Mouse (Mus musculus): ENCODE data around the gene Pxylp1. TPM values are rescaled to one million over a fixed set of nuclear protein-coding genes. Genes with fewer than 3 reads are reported as not detected.

Pxylp1 gene
- polyA plus RNA-seq, 1 experiment from 2014 or later: 27.9 TPM

DNA sequence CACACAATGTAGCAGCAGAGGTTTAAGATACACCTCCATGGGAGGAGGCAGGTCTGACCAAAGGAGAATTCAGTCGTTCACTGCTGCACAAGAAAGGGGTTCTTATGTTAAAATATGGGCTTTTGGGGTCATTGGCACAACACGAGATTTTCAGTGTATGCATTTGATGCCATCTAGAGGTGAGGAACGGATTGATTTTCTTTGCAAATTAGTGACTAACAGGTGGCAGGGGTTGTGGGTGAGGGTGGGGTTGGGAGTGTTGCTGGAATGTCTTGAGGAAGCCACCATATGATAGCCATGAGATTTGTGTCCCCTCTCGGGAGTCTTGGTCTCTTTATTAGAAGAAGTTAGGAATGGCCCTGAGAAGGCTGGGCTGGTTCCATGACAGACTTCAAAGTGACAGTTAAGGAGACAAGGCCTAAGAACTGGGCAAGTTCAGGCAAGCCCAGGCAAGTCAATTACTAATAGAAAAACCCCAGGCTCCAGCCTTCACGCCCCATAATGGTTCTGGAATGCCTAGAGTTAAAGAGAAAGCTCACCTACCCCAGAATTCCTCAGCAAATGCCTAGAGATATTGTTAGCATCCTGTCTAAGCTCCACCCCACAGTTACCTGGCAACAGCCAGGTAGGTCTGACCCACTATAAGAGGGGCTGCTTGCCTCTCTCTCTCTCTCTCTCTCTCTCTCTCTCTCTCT is 92.2 kb downstream of the Pxylp1 start:
- Histone ChIP-seq H3K9ac (no peak overlapping the region), H3K4me1 (0 out of 2 replicates have a peak, but pooled peaks cover 2% of the 10 kb centered on the region), H3K9me3 (no peaks in the 10 kb centered on the region), H3K4me2 (no peak overlapping the region), H3K4me3 (no peak overlapping the region), H3K27me3 (no peaks in the 10 kb centered on the region), H3K36me3 (no peaks in the 10 kb centered on the region), H3K27ac (no peak overlapping the region)
- WGBS: 15% methylated on average over 5 of the region's 5 CpGs
- ATAC-seq (ENCODE audit: insufficient number of reproducible peaks, low FRiP score, low TSS enrichment, low read depth): no peak

DNA sequence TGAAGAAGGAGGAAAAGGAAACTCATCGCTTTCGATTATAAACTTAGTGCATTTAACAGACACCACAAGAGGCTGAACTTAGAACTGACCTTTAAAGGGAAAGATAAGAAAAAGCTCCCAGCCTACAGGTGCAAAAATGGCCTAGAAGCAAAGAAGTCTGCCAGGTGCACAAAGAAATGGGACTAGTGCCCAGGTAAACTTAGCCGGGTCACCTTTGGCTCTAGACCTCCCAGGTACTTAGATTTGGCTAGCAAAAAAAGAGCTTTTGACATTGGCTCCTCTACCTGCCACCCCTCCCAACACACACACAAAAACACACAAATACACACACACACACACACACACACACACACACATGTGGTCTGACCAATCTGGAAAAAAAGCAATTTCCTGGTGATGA is 95.2 kb downstream of the Pxylp1 start:
- H3K4me1 ChIP-seq: 0 out of 2 replicates have a peak, but pooled peaks cover 3% of the 10 kb centered on the region
- H3K27me3 ChIP-seq: no peaks in the 10 kb centered on the region
- H3K9ac ChIP-seq: no peak overlapping the region
- no peak overlapping the region for H3K4me3 ChIP-seq
- no peak overlapping the region for H3K4me2 ChIP-seq
- WGBS: 92% methylated on average over 3 of the region's 3 CpGs
- H3K27ac ChIP-seq: no peak overlapping the region
- H3K9me3 ChIP-seq: no peaks in the 10 kb centered on the region
- H3K36me3 ChIP-seq: no peaks in the 10 kb centered on the region
- ATAC-seq (ENCODE audit: insufficient number of reproducible peaks, low FRiP score, low TSS enrichment, low read depth): no peak

DNA sequence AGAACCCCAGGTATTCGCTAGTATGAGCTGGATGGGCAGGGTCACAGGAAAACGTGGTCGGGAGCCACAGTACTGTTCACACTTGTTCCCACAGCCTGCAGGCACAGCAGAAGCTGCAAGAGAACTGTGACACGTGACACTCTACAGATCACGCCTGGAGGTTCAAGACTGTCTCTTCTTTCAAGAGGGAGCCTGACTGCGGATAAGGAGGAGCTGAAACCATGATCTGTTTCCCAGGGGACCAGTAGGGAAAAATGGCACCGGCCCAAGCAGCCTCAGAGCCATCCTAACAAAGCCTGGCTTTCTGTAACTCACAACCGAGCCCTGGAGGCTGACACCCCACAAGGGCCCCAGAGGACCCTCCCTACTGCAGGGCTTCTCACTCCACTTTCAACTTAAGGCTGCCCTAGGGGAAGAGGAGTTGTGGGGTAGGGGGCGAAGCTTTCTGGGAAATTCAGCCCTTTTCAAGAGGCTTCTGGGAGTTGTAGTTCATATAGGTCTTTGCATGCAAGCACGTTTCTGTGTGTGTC is 97.0 kb downstream of the Pxylp1 start:
- Histone ChIP-seq H3K4me3 (peak overlapping the region; percentile 41), H3K36me3 (no peaks in the 10 kb centered on the region), H3K4me1 (0 out of 2 replicates have a peak, but pooled peaks cover 3% of the 10 kb centered on the region), H3K9ac (peak overlapping the region; percentile 17; the same call in 1 of the 2 replicates), H3K27ac (peak overlapping the region; percentile 48), H3K4me2 (peak overlapping the region; percentile 55), H3K27me3 (no peaks in the 10 kb centered on the region), H3K9me3 (no peaks in the 10 kb centered on the region)
- WGBS: 5% methylated on average over 10 of the region's 10 CpGs
- peak; percentile 73; the same call in 1 of the 2 replicates for ATAC-seq (ENCODE audit: insufficient number of reproducible peaks, low FRiP score, low TSS enrichment, low read depth)

DNA sequence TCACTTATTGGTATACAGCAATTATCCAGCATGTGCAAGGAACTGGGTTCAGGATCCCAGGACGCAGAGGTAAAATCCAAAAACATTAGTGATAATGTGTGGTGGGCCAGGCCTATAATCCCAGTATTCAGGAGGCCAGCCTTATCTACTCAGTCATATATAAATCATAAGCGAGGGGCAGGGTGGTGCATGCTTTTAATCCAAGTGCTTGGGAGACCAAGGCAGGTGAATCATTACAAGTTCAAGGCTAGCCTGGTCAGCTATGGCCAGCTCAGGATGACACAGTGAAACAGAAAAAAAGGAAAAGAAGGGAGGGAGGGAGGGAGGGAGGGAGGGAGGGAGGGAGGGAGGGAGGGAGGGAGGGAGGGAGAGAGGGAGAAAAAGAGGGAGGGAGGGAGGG is 97.9 kb downstream of the Pxylp1 start:
- H3K27ac ChIP-seq: no peak overlapping the region
- WGBS: 93% methylated on average over 2 of the region's 2 CpGs
- no peaks in the 10 kb centered on the region for H3K9me3 ChIP-seq
- H3K4me1 ChIP-seq: 0 out of 2 replicates have a peak, but pooled peaks cover 3% of the 10 kb centered on the region
- no peaks in the 10 kb centered on the region for H3K36me3 ChIP-seq
- ATAC-seq (ENCODE audit: insufficient number of reproducible peaks, low FRiP score, low TSS enrichment, low read depth): no peak
- H3K27me3 ChIP-seq: no peaks in the 10 kb centered on the region
- H3K4me2 ChIP-seq: no peak overlapping the region
- H3K9ac ChIP-seq: no peak overlapping the region
- no peak overlapping the region for H3K4me3 ChIP-seq

DNA sequence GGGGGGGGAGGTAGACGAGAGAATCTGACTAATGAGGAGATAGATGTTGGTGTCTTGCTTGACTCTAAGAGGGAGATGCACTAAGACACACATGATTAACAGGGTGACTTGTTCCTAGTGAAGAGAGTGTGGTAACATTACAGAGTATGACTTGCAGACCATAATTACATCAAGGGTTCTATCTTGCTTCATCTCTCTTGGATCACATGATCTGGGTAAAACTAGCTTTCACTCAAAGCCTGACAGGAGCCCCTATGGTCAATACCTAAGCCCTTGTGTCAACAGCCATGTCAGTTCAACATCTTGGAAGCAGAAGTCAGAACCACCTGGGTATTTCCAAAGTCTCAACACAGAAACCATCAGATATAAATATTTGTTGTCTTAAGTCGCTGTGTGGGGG is 99.9 kb downstream of the Pxylp1 start:
- no peaks in the 10 kb centered on the region for H3K36me3 ChIP-seq
- no peak overlapping the region for H3K4me2 ChIP-seq
- H3K9ac ChIP-seq: no peak overlapping the region
- no peaks in the 10 kb centered on the region for H3K9me3 ChIP-seq
- no peaks in the 10 kb centered on the region for H3K27me3 ChIP-seq
- WGBS: 77% methylated on average over 2 of the region's 2 CpGs
- H3K4me1 ChIP-seq: 0 out of 2 replicates have a peak, but pooled peaks cover 3% of the 10 kb centered on the region
- ATAC-seq (ENCODE audit: insufficient number of reproducible peaks, low FRiP score, low TSS enrichment, low read depth): no peak
- no peak overlapping the region for H3K27ac ChIP-seq
- no peak overlapping the region for H3K4me3 ChIP-seq

DNA sequence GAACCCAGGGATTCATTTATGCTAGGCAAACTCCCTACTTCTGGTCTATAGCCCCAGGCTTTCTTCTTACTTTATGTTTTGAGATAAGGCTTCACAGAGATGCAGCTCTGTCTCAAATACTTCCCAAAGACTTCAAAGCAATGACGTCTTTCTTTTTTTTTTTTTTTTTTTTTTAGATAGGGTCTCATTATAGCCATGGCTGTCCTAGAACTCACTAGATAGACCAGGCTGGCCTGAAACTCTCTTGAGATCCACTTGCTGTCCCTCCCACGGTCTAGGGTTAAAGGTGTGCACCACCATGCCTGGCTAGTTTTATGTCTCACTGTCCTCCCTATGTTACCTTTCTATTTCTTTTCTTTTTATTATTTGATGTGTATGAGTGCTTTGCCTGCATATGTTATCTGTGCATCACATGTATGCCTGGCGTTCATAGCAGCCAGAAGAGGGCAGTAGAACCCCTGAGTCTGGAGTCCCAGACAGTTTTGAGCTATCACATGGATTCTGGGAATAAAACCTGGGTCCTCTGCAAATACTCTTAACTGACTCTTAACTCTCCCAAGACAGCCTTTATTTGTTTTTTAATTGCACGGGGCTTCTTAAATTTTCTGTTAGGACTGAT is 102.0 kb downstream of the Pxylp1 start:
- Histone ChIP-seq H3K4me2 (no peak overlapping the region), H3K4me3 (no peak overlapping the region), H3K27ac (no peak overlapping the region), H3K9ac (no peak overlapping the region), H3K4me1 (0 out of 2 replicates have a peak, but pooled peaks cover 3% of the 10 kb centered on the region), H3K36me3 (no peaks in the 10 kb centered on the region), H3K27me3 (no peaks in the 10 kb centered on the region), H3K9me3 (no peaks in the 10 kb centered on the region)
- WGBS: 47% methylated on average over 4 of the region's 4 CpGs
- no peak for ATAC-seq (ENCODE audit: insufficient number of reproducible peaks, low FRiP score, low TSS enrichment, low read depth)

DNA sequence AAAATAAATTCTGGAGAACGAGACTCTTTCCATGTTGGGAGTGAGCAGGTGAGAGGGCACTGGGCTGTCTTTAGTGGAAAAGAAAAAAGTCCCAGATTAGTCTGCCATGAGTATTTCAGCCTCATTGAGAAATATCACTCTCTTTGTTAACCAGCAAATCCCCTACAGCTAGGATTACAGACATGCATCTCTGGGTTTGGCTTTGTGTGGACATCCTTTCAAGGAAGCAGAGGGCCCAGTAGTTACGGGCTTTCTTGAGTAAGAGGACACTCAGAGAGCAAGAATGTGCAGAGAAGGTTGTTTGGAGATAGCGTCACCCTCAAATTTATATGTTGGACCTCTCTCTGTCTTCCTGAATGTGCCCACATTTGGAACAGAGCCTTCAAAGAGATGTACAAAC is 102.6 kb downstream of the Pxylp1 start:
- 81% methylated on average over 3 of the region's 3 CpGs for WGBS
- H3K9me3 ChIP-seq: no peaks in the 10 kb centered on the region
- no peaks in the 10 kb centered on the region for H3K36me3 ChIP-seq

DNA sequence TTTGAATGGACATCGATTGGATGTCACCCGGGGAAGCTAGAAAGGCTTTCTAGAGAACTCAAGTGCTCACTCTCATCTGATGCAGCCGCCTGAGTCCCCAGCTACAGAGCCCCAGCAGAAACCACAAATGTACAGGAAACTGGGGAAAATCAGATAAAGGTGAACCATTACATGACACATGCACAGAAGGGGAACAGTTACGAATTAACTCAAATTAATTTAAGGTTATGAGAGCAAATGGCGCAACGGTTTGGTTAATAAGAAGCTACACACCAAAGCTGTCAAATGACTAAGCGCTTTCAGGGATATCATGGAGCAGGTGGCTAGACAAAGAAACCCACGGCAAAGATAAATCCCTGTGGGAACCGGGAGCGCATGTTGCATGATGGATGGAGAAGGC is 104.7 kb downstream of the Pxylp1 start:
- no peak for ATAC-seq (ENCODE audit: insufficient number of reproducible peaks, low FRiP score, low TSS enrichment, low read depth)
- 87% methylated on average over 10 of the region's 10 CpGs for WGBS
- no peaks in the 10 kb centered on the region for H3K9me3 ChIP-seq

More for the DNA sequence above, 102.6 kb downstream of the Pxylp1 start:
- Histone ChIP-seq H3K4me2 (no peak overlapping the region), H3K9ac (no peak overlapping the region), H3K4me1 (no peaks in the 10 kb centered on the region), H3K4me3 (no peak overlapping the region), H3K27ac (no peak overlapping the region), H3K27me3 (no peaks in the 10 kb centered on the region)
- ATAC-seq (ENCODE audit: insufficient number of reproducible peaks, low FRiP score, low TSS enrichment, low read depth): no peak

DNA sequence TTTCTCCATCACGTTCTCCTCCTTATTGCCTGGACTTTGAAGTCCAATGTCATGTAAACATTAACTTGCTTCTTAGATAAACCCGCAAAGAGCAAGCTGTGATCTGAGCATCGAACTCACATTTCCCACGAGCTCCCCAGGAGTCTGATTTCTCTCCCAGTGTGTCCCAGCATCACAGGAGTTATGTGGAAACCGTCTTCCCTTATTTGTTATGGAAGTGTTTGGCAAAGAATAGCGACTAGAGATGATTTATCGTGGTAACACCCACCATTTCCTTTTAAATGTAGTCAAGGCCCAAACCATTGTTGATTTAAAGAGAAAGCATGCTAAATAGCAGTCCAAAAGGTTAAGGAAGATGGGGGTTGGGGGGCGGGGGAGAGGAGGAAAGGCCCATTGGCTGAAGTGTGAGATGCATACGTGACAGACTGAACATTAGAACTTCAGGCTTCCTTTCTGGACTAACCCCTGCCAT is 106.6 kb downstream of the Pxylp1 start:
- H3K27me3 ChIP-seq: no peaks in the 10 kb centered on the region
- H3K36me3 ChIP-seq: no peaks in the 10 kb centered on the region
- WGBS: 51% methylated on average over 9 of the region's 9 CpGs
- no peak for ATAC-seq (ENCODE audit: insufficient number of reproducible peaks, low FRiP score, low TSS enrichment, low read depth)
- H3K9ac ChIP-seq: no peak overlapping the region
- H3K4me1 ChIP-seq: no peaks in the 10 kb centered on the region
- H3K4me2 ChIP-seq: no peak overlapping the region
- no peaks in the 10 kb centered on the region for H3K9me3 ChIP-seq
- no peak overlapping the region for H3K4me3 ChIP-seq
- H3K27ac ChIP-seq: no peak overlapping the region

More for the DNA sequence above, 104.7 kb downstream of the Pxylp1 start:
- Histone ChIP-seq H3K4me2 (no peak overlapping the region), H3K27me3 (no peaks in the 10 kb centered on the region), H3K36me3 (no peaks in the 10 kb centered on the region), H3K4me3 (no peak overlapping the region), H3K27ac (no peak overlapping the region), H3K9ac (no peak overlapping the region), H3K4me1 (no peaks in the 10 kb centered on the region)

DNA sequence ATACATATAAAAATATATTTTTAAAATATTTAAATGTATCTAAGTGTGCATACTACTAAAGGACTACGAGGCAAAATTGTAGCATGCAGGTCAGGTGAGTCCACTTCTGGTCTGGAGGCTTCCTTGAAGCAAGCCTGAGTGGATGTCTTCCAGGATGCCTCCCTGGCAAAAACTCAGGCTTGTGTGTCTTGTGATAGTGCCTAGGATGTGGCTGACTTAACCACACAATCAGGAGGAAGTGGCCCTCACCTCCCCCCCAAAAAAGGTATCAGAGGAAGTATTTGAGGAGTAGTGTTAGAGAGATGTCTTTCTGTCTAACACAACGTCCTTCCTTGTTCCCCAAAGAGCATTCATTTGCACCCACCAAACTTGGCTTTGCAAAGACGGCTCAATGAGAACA is 107.3 kb downstream of the Pxylp1 start:
- no peak for ATAC-seq (ENCODE audit: insufficient number of reproducible peaks, low FRiP score, low TSS enrichment, low read depth)
- no peak overlapping the region for H3K4me3 ChIP-seq
- H3K36me3 ChIP-seq: no peaks in the 10 kb centered on the region
- 60% methylated on average over 3 of the region's 3 CpGs for WGBS
- no peaks in the 10 kb centered on the region for H3K4me1 ChIP-seq
- H3K4me2 ChIP-seq: no peak overlapping the region
- no peak overlapping the region for H3K9ac ChIP-seq
- no peak overlapping the region for H3K27ac ChIP-seq
- no peaks in the 10 kb centered on the region for H3K27me3 ChIP-seq
- H3K9me3 ChIP-seq: no peaks in the 10 kb centered on the region

DNA sequence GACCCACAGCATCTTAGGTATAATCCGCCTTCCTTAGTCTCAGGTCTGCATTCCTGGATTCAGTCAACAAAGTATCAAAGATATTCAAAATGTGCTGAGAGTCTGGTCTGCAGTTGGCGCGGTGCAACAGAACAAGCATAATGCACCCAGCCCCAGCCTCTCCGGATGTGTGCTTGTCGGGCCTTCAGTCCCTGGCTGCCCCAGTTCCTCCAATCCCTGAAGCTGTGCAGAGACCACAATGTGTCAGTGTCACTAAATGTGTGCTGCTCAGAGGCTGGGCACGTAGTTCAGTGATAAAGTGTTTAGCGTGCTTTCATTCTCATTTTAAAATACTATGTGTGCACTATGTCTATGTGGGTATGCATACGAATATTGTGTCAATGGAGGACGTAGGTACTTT is 108.8 kb downstream of the Pxylp1 start:
- H3K36me3 ChIP-seq: no peaks in the 10 kb centered on the region
- H3K9ac ChIP-seq: no peak overlapping the region
- H3K4me1 ChIP-seq: no peaks in the 10 kb centered on the region
- H3K9me3 ChIP-seq: no peaks in the 10 kb centered on the region
- no peak for ATAC-seq (ENCODE audit: insufficient number of reproducible peaks, low FRiP score, low TSS enrichment, low read depth)
- H3K27ac ChIP-seq: no peak overlapping the region
- no peak overlapping the region for H3K4me3 ChIP-seq
- no peak overlapping the region for H3K4me2 ChIP-seq
- 87% methylated on average over 9 of the region's 9 CpGs for WGBS
- H3K27me3 ChIP-seq: no peaks in the 10 kb centered on the region

DNA sequence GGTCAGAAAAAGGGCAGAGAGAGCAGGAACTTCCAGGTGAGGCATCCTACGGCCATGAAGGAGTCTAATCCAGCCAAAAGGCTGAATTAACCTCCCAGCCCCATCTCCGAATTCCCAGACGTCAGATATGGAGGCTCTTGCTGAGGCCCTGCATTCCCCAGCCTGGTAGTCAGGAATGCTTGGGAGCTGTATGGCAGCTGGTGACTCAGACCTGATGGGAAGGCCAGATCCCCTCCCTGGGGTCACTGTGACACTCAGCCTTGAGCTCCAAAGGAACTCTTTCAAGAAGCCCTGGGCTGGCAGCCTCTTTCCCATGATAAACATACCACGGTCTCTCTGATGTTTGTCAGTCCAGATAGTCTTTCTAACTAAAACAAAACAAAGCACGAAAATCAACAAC is 109.2 kb downstream of the Pxylp1 start:
- WGBS: 55% methylated on average over 5 of the region's 5 CpGs
- Histone ChIP-seq H3K9me3 (no peaks in the 10 kb centered on the region), H3K27ac (no peak overlapping the region), H3K4me2 (no peak overlapping the region), H3K9ac (no peak overlapping the region), H3K4me3 (no peak overlapping the region), H3K27me3 (no peaks in the 10 kb centered on the region), H3K36me3 (no peaks in the 10 kb centered on the region), H3K4me1 (no peaks in the 10 kb centered on the region)
- ATAC-seq (ENCODE audit: insufficient number of reproducible peaks, low FRiP score, low TSS enrichment, low read depth): no peak

All from limb, embryonic 15.5 days (tissue).